Mouse (Mus musculus): ENCODE data around the gene Plxnd1. TPM values are rescaled to one million over a fixed set of nuclear protein-coding genes. Genes with fewer than 3 reads are reported as not detected.

Plxnd1 gene
- total RNA-seq, 2 experiments from 2014 or later = 179 to 224 TPM

GRCm38 (mm10) chr6:115962439-115963085 lies 32.2 kb downstream of the Plxnd1 start:
- intact Hi-C loops (cut with DNase I) = loop anchor here (2.0 kb wide), 1 partner anchor 62 kb away; no protein-coding TSS in a partner anchor
- peak; percentile 58 to 59 for DNase-seq

GRCm38 (mm10) chr6:115961743-115962142 lies 33.1 kb downstream of the Plxnd1 start:
- intact Hi-C loops (cut with DNase I) = loop anchor here (2.0 kb wide), 1 partner anchor 61 kb away; no protein-coding TSS in a partner anchor
- no peak for DNase-seq

- intact Hi-C loops (cut with DNase I) = no loop called here
- no peak for DNase-seq
Observed at GRCm38 (mm10) chr6:115960322-115960721, 34.5 kb downstream of the Plxnd1 start.

- peak; percentile 93 to 95 for DNase-seq
- intact Hi-C loops (cut with DNase I) = loop anchor here (5.0 kb wide), 2 partner anchors 33 to 107 kb away; partner anchors contain the start of genes Ift122 and Mbd4
Observed at GRCm38 (mm10) chr6:115959151-115959691, 35.6 kb downstream of the Plxnd1 start.

GRCm38 (mm10) chr6:115958445-115958844 lies 36.4 kb downstream of the Plxnd1 start:
- intact Hi-C loops (cut with DNase I) = loop anchor here (5.0 kb wide), 2 partner anchors 34 to 106 kb away; partner anchors contain the start of genes Ift122 and Mbd4
- no peak for DNase-seq

GRCm38 (mm10) chr6:115957681-115958080 lies 37.1 kb downstream of the Plxnd1 start:
- DNase-seq = no peak

GRCm38 (mm10) chr6:115956922-115957601 lies 37.7 kb downstream of the Plxnd1 start:
- peak; percentile 74 to 78 for DNase-seq
- intact Hi-C loops (cut with DNase I) = loop anchor here (2.0 to 5.0 kb wide), 3 partner anchors 35 to 105 kb away; partner anchors contain the start of genes Ift122 and Mbd4

More at GRCm38 (mm10) chr6:115957681-115958080, 37.1 kb downstream of the Plxnd1 start:
- intact Hi-C loops (cut with DNase I) = loop anchor here (2.0 to 5.0 kb wide), 3 partner anchors 35 to 105 kb away; partner anchors contain the start of genes Ift122 and Mbd4

- intact Hi-C loops (cut with DNase I) = loop anchor here (2.0 to 5.0 kb wide), 3 partner anchors 36 to 104 kb away; partner anchors contain the start of genes Ift122 and Mbd4
- no peak for DNase-seq
Observed at GRCm38 (mm10) chr6:115956418-115956921, 38.3 kb downstream of the Plxnd1 start.

- no peak for DNase-seq
- intact Hi-C loops (cut with DNase I) = loop anchor here (2.0 to 5.0 kb wide), 3 partner anchors 37 to 103 kb away; partner anchors contain the start of genes Ift122 and Mbd4
Observed at GRCm38 (mm10) chr6:115955664-115956063, 39.1 kb downstream of the Plxnd1 start.

- intact Hi-C loops (cut with DNase I) = loop anchor here (5.0 kb wide), 2 partner anchors 37 to 103 kb away; partner anchors contain the start of genes Ift122 and Mbd4
- no peak for DNase-seq
Observed at GRCm38 (mm10) chr6:115955169-115955568, 39.6 kb downstream of the Plxnd1 start.

- intact Hi-C loops (cut with DNase I) = loop anchor here (5.0 kb wide), 2 partner anchors 38 to 102 kb away; partner anchors contain the start of genes Ift122 and Mbd4
- no peak for DNase-seq
Observed at GRCm38 (mm10) chr6:115954506-115955074, 40.2 kb downstream of the Plxnd1 start.

- intact Hi-C loops (cut with DNase I) = no loop called here
- DNase-seq = peak in 1 of 2 experiments; percentile 43
Observed at GRCm38 (mm10) chr6:115946389-115946788, 48.4 kb downstream of the Plxnd1 start.

GRCm38 (mm10) chr6:115945633-115946032 lies 49.2 kb downstream of the Plxnd1 start:
- no peak for DNase-seq
- intact Hi-C loops (cut with DNase I) = no loop called here

- DNase-seq = no peak
- intact Hi-C loops (cut with DNase I) = no loop called here
Observed at GRCm38 (mm10) chr6:115944638-115945037, 50.2 kb downstream of the Plxnd1 start, which contains the start of gene H1foo. TSS of gene H1foo (plus strand) at chr6:115944938.

GRCm38 (mm10) chr6:115943498-115944427 lies 51.0 kb downstream of the Plxnd1 start:
- intact Hi-C loops (cut with DNase I) = no loop called here
- DNase-seq = peak; percentile 59 to 70

GRCm38 (mm10) chr6:115941128-115941527 lies 53.7 kb downstream of the Plxnd1 start:
- intact Hi-C loops (cut with DNase I) = no loop called here
- no peak for DNase-seq

- DNase-seq = no peak
- intact Hi-C loops (cut with DNase I) = no loop called here
Observed at GRCm38 (mm10) chr6:115940603-115941002, 54.2 kb downstream of the Plxnd1 start.

GRCm38 (mm10) chr6:115938798-115939197 lies 56.0 kb downstream of the Plxnd1 start:
- intact Hi-C loops (cut with DNase I) = no loop called here
- DNase-seq = no peak

GRCm38 (mm10) chr6:115938011-115938410 lies 56.8 kb downstream of the Plxnd1 start:
- no peak for DNase-seq
- intact Hi-C loops (cut with DNase I) = no loop called here
